8 mouse cellular contexts compared by ENCODE assay signal in genomic region chr17:37196845-37197724, GRCm38 (mm10). TPM values are rescaled to one million over a fixed set of nuclear protein-coding genes. Genes with fewer than 3 reads are reported as not detected.
DNase-seq lines count a peak whose midpoint lies in the region; ATAC-seq and TF ChIP-seq lines count a peak whose summit lies in the region.

No protein-coding gene starts in this region.

- no peak overlapping the region for H3K27ac ChIP-seq in lung, embryonic 14.5 days (ENCODE audit: low read depth)
- 0 out of 2 replicates have a peak overlapping the region, but pooled peaks have one; percentile 26 for H3K27ac ChIP-seq in midbrain, embryonic 12.5 days (replicated peaks)

- peaks cover 33% of the 10 kb centered on the region for H3K27me3 ChIP-seq in lung, embryonic 14.5 days (ENCODE audit: insufficient read depth, low read length)
- peaks cover 46% of the 10 kb centered on the region for H3K27me3 ChIP-seq in midbrain, embryonic 12.5 days

- DNase-seq in lung, embryonic 14.5 days: peak; percentile 69
- DNase-seq in lung, postnatal 10 days: no peak
- peak; percentile 41 to 57 for DNase-seq in frontal cortex, postnatal 36 days (ENCODE audit: low spot score in 2 of 2)
- peak; percentile 25 for DNase-seq in kidney, postnatal 10 days
- peak; percentile 10 for DNase-seq in urinary bladder, postnatal 25 days (ENCODE audit: low spot score)
- DNase-seq in gastrocnemius, postnatal 25 days: no peak

- peak overlapping the region; percentile 44 for H3K4me3 ChIP-seq in lung, embryonic 14.5 days (ENCODE audit: low read depth, low read length)
- peak overlapping the region; percentile 64 for H3K4me3 ChIP-seq in midbrain, embryonic 12.5 days

- TF ChIP-seq CTCF in lung, embryonic 14.5 days (IDR thresholded peaks at IDR 0.05; ENCODE audit: low read depth): no peak

- peak overlapping the region; percentile 87 for H3K4me2 ChIP-seq in lung, embryonic 14.5 days
- H3K4me2 ChIP-seq in midbrain, embryonic 12.5 days (replicated peaks): peak overlapping the region; percentile 96

- H3K9ac ChIP-seq in lung, embryonic 14.5 days: peak overlapping the region; percentile 29
- peak overlapping the region; percentile 63 for H3K9ac ChIP-seq in midbrain, embryonic 12.5 days (replicated peaks)

- peak; percentile 91 for ATAC-seq in lung, embryonic 14.5 days (ENCODE audit: insufficient read depth)
- peak; percentile 58 for ATAC-seq in common myeloid progenitor, adult 5-6 weeks (replicated peaks; ENCODE audit: low read depth, poor library complexity, severe bottlenecking)
- peak; percentile 92 for ATAC-seq in midbrain, embryonic 12.5 days (ENCODE audit: low FRiP score, low read depth)

- H3K4me1 ChIP-seq in lung, embryonic 14.5 days (ENCODE audit: insufficient read depth): no peaks in the 10 kb centered on the region
- peaks cover 8% of the 10 kb centered on the region for H3K4me1 ChIP-seq in midbrain, embryonic 12.5 days

- under 1% methylated on average over 77 of the region's 77 CpGs for WGBS in lung, embryonic 14.5 days
- under 1% methylated on average over 77 of the region's 77 CpGs for WGBS in midbrain, embryonic 12.5 days

- no peaks in the 10 kb centered on the region for H3K36me3 ChIP-seq in lung, embryonic 14.5 days (ENCODE audit: insufficient read depth)
- H3K36me3 ChIP-seq in midbrain, embryonic 12.5 days: no peaks in the 10 kb centered on the region

- H3K9me3 ChIP-seq in lung, embryonic 14.5 days (ENCODE audit: low read depth, low read length): no peaks in the 10 kb centered on the region
- H3K9me3 ChIP-seq in midbrain, embryonic 12.5 days: no peaks in the 10 kb centered on the region

RNA-seq across cellular contexts. Expression of gene Ubd, which starts 3.4 kb away (rescaled TPM):
- not detected in 2 replicates for polyA plus RNA-seq in lung, embryonic 14.5 days (2014; fragmentation: Nextera tagmentation; extraction: Ambion mirVana)
- total RNA-seq in common myeloid progenitor, adult 5-6 weeks (2017): 0.24 TPM in 1 of 2 replicates, not detected in the other
- not detected in 2 replicates for polyA plus RNA-seq in midbrain, embryonic 12.5 days (2016; fragmentation: Nextera tagmentation; extraction: Ambion mirVana)
- total RNA-seq in gastrocnemius, postnatal 25 days (2021): not detected

RNA-seq across cellular contexts. Expression of gene Olfr94, which starts 3.7 kb away (rescaled TPM):
- polyA plus RNA-seq in lung, embryonic 14.5 days (2014; fragmentation: Nextera tagmentation; extraction: Ambion mirVana): not detected in 2 replicates
- not detected in 2 replicates for total RNA-seq in common myeloid progenitor, adult 5-6 weeks (2017)
- not detected in 2 replicates for polyA plus RNA-seq in midbrain, embryonic 12.5 days (2016; fragmentation: Nextera tagmentation; extraction: Ambion mirVana)
- total RNA-seq in gastrocnemius, postnatal 25 days (2021): not detected

RNA-seq across cellular contexts. Expression of gene Olfr95, which starts 15.8 kb away (rescaled TPM):
- polyA plus RNA-seq in lung, embryonic 14.5 days (2014; fragmentation: Nextera tagmentation; extraction: Ambion mirVana): not detected in 2 replicates
- not detected in 2 replicates for total RNA-seq in common myeloid progenitor, adult 5-6 weeks (2017)
- not detected in 2 replicates for polyA plus RNA-seq in midbrain, embryonic 12.5 days (2016; fragmentation: Nextera tagmentation; extraction: Ambion mirVana)
- not detected for total RNA-seq in gastrocnemius, postnatal 25 days (2021)

RNA-seq across cellular contexts. Expression of gene Olfr96, which starts 22.9 kb away (rescaled TPM):
- polyA plus RNA-seq in lung, embryonic 14.5 days (2014; fragmentation: Nextera tagmentation; extraction: Ambion mirVana): not detected in 2 replicates
- not detected in 2 replicates for total RNA-seq in common myeloid progenitor, adult 5-6 weeks (2017)
- polyA plus RNA-seq in midbrain, embryonic 12.5 days (2016; fragmentation: Nextera tagmentation; extraction: Ambion mirVana): not detected in 2 replicates
- total RNA-seq in gastrocnemius, postnatal 25 days (2021): not detected

RNA-seq across cellular contexts. Expression of gene Olfr93, which starts 35.8 kb away (rescaled TPM):
- not detected in 2 replicates for polyA plus RNA-seq in lung, embryonic 14.5 days (2014; fragmentation: Nextera tagmentation; extraction: Ambion mirVana)
- total RNA-seq in common myeloid progenitor, adult 5-6 weeks (2017): not detected in 2 replicates
- polyA plus RNA-seq in midbrain, embryonic 12.5 days (2016; fragmentation: Nextera tagmentation; extraction: Ambion mirVana): not detected in 2 replicates
- not detected for total RNA-seq in gastrocnemius, postnatal 25 days (2021)

Comparison
In these comparisons a context has a peak if more than half of its experiments do, and no peak if none do; other contexts are left out.
1. DNase-seq: peak in lung, embryonic 14.5 days (single experiment), frontal cortex, postnatal 36 days (2 of 2), kidney, postnatal 10 days (single experiment) and urinary bladder, postnatal 25 days (single experiment); none in lung, postnatal 10 days (single experiment) and gastrocnemius, postnatal 25 days (single experiment).
2. Peak in every context shown above with its lines, with median percentiles within 50 percentile points of each other: ATAC-seq.